Mouse (Mus musculus): ENCODE results near the gene Cav3. TPM values are rescaled to one million over a fixed set of nuclear protein-coding genes. Genes with fewer than 3 reads are reported as not detected.

The Cav3 gene
- polyA plus RNA-seq, 1 experiment from 2014 or later, result not detected

DNA sequence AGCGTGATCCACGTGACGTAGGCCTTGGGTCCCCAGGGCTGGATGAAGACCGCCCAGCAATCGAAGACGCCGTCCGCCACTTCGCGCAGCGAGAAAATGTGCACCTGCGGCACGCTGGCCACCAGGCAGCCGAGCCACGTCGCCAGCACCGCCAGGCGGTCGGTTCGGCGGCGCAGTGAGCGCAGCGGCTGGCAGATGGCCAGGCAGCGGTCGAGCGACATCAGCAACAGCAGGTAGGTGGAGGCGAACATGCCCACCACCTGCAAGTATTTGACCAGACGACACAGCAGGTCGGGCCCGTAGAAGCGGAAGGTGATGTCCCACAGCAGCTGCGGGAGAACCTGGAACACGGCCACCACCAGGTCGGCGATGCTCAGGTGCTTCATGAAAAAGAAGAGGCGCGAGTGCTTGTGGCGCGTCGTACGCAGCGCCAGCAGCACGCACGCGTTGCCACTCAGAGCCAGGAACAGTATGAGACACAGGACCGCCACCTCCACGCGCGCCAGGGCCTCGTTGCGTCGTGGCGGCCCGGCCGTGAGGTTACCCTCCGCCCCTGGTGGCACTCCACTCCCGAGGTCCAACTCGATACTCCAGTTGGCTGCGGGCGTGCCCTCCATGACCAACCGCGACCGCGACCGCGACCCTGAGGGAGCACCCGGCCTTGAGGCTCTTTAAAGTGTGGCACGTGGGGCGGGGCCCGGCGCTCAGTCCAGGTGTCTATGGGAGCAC, 30.0 kb downstream of the Cav3 start:
- Histone ChIP-seq H3K4me3 (ENCODE audit: inconsistent target) (no peak overlapping the region), H3K27ac (no peak overlapping the region)
- WGBS (ENCODE audit: missing documents), result 7% methylated on average over 72 of the region's 72 CpGs

DNA sequence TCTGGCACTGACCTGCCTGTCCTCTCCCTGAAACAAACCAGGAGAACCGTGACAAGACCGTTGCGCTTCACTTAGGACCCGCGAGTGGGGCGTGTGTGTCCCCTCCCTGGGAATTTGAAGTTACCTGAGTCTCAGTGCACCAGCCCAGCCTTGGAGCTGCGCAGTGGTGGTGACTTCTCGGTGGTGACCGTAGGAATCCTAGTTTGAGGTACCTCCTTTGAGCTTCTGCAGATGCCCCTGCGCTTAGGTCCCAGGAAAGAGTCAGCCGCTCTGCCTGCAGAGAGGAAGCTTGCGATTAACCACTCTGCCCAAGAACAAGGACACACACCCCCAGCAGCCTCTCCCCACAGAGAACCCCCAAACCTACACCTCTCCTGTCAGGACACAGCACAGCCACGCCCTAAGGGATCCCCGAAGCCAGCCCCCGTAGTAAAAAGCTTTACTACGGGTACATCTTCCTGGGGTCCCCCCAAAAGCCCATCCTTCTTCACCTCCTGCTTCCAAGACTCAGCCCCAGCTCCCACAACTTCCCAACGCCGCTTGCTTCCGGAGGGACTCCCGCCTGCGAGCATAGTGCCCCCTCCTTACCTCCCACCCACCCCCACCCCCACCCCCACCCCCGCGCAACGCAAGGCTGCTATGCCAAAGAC, 30.7 kb downstream of the Cav3 start, which contains the start of gene Oxtr:
TSS of gene Oxtr (minus strand) at position 34 of the 650 bp plus-strand sequence.
- no peaks in the 10 kb centered on the region for H3K79me2 ChIP-seq (ENCODE audit: inconsistent target)
- no peaks in the 10 kb centered on the region for H3K36me3 ChIP-seq (ENCODE audit: inconsistent target)
- H3K4me3 ChIP-seq (ENCODE audit: inconsistent target), result no peak within 1 kb of the TSS; the same call in 1 of the 2 replicates
- H3K27ac ChIP-seq, result no peak within 1 kb of the TSS
- WGBS (ENCODE audit: missing documents), result 12% methylated on average over 19 of the region's 24 CpGs

More for the DNA sequence above, 30.0 kb downstream of the Cav3 start:
- Histone ChIP-seq H3K79me2 (ENCODE audit: inconsistent target) (no peaks in the 10 kb centered on the region), H3K36me3 (ENCODE audit: inconsistent target) (no peaks in the 10 kb centered on the region)

DNA sequence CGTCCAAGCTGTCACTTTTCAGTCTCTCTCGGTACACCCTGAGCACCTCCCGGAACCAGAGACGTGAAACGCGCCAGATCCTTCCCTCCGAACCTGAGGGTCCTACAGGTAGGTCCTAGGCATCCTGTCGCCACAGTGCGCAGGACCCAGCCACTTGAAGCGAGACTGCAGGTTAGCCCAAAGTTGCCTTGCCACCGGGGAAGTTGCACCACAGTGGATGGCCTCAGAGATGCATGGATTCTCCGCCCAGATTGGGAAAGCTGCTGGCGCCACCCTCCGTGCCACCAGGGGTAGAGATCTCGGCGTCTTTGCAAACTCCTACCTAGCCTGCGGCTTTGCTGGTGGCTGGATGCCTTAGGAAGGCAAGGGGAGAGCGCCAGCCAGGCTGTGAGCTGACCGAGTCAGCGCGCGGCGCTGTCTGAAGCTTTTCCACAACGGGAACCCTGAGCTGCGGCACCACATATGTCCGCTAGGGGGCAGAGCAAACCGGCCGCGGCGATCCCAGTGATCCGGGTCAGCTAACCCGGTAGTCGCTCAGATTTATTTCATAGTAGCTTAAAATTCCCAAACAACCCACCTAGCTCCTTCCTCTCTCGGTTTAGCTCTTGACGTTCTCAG, 31.4 kb downstream of the Cav3 start:
- WGBS (ENCODE audit: missing documents), result 3% methylated on average over 35 of the region's 35 CpGs
- Histone ChIP-seq H3K36me3 (ENCODE audit: inconsistent target) (no peaks in the 10 kb centered on the region), H3K27ac (no peak overlapping the region), H3K79me2 (ENCODE audit: inconsistent target) (no peaks in the 10 kb centered on the region), H3K4me3 (ENCODE audit: inconsistent target) (no peak overlapping the region; the same call in 1 of the 2 replicates)

DNA sequence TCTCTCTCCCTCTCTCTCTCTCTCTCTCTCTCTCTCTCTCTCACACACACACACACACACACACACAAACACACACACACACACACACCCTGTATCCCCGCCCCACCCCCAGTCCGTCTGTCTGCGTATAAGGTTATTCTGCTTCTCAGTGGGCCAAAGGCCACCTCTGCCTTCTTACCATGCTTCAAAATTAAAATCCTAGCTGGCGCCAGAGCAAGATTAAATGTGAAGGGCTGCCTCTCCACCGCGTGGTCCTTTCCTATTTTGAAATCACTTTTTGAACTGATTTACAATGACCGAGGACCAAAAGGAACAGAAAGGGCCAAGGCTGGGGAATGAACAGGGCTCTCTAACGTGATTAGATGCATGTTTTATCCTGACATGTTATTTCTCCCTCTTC, 32.2 kb downstream of the Cav3 start:
- Histone ChIP-seq H3K27ac (no peak overlapping the region), H3K36me3 (ENCODE audit: inconsistent target) (no peaks in the 10 kb centered on the region), H3K4me3 (ENCODE audit: inconsistent target) (no peak overlapping the region), H3K79me2 (ENCODE audit: inconsistent target) (no peaks in the 10 kb centered on the region)
- 90% methylated on average over 7 of the region's 8 CpGs for WGBS (ENCODE audit: missing documents)

DNA sequence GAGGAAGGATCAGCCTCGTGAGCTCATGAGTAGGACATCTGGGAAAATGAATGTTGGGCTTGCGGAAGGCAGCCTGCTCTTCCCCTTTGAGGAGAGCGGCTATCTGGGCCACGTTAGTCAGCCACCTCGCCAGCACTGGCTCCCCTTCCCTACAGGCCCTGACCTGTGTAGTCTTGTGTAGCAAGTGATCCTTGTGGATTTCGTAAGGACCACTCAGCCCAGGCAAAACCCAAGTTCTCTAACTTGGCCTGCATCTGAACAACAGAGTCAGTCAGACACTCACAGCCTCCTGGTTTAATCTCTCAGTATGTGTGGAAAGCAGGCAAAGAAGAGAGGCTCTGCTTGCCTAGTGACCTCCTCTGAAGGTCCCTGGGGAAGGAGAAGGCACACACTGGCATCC, 33.4 kb downstream of the Cav3 start:
- Histone ChIP-seq H3K79me2 (ENCODE audit: inconsistent target) (no peaks in the 10 kb centered on the region), H3K36me3 (ENCODE audit: inconsistent target) (no peaks in the 10 kb centered on the region), H3K4me3 (ENCODE audit: inconsistent target) (no peak overlapping the region), H3K27ac (no peak overlapping the region)
- 93% methylated on average over 6 of the region's 6 CpGs for WGBS (ENCODE audit: missing documents)

DNA sequence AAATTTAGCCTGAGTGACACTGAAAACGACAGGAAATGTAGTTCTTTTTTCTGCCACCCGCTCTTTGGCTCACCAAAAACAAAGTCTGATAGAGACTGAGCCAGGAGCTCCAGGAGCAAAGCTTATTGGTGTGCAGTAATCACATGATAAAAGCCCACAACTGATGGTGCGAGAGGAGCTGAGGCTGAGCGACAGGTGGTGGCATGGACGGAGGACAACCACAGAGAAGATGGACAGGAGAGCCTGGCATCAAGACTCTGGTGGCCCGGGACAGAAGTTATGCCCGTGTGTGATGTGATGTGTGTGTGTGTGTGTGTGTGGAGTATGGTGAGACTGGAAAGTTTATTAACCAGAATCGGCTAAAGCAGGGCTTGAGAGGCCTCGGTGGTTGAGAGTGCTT, 34.1 kb downstream of the Cav3 start:
- H3K79me2 ChIP-seq (ENCODE audit: inconsistent target), result no peaks in the 10 kb centered on the region
- 86% methylated on average over 9 of the region's 9 CpGs for WGBS (ENCODE audit: missing documents)

DNA sequence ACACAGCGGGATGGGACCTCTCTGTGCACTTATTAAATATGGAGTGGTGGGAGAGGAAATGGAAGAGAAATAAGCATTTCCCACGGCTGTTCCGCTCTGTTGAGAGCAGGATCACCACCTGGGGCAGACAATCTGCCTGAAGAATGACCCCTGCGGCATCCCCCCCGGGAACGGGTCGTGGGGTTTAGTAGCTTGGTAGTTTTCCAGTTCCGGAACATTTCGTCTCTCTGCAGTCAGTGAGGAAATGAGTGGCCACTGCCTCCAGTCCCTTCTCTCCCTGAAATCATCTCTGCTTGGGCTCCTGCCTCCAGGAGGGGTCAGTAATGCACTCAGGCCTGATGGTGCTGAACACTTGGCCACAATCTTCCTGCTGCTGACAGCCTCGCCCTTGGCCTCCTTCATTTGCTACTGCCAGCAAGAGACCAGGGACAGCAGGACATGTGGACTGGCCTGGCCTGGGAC, 35.3 kb downstream of the Cav3 start:
- Histone ChIP-seq H3K36me3 (ENCODE audit: inconsistent target) (no peaks in the 10 kb centered on the region), H3K79me2 (ENCODE audit: inconsistent target) (no peaks in the 10 kb centered on the region), H3K27ac (no peak overlapping the region), H3K4me3 (ENCODE audit: inconsistent target) (no peak overlapping the region)
- 77% methylated on average over 10 of the region's 10 CpGs for WGBS (ENCODE audit: missing documents)

More for the DNA sequence above, 34.1 kb downstream of the Cav3 start:
- H3K27ac ChIP-seq, result no peak overlapping the region
- H3K4me3 ChIP-seq (ENCODE audit: inconsistent target), result no peak overlapping the region
- no peaks in the 10 kb centered on the region for H3K36me3 ChIP-seq (ENCODE audit: inconsistent target)

DNA sequence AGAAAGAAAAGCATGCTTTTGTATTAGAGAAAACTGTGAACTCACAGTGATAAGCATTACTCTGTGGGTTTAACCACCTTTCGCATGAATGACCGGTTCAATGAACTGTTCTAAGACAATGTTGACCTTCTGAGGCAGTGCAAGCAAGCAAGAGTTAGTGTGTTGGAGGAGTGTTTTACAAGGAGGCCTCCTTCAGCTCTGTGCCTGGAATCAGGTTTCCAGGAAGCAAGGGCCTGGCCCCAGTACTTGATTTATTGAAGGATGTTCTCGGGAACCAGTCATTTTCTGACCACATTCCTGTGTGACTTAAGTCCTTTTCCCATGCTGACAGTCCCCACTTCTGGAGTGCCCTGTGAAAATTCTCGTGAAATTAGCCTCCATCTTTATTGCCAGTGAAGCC, 35.9 kb downstream of the Cav3 start:
- no peaks in the 10 kb centered on the region for H3K79me2 ChIP-seq (ENCODE audit: inconsistent target)
- WGBS (ENCODE audit: missing documents), result 95% methylated on average over 4 of the region's 4 CpGs

DNA sequence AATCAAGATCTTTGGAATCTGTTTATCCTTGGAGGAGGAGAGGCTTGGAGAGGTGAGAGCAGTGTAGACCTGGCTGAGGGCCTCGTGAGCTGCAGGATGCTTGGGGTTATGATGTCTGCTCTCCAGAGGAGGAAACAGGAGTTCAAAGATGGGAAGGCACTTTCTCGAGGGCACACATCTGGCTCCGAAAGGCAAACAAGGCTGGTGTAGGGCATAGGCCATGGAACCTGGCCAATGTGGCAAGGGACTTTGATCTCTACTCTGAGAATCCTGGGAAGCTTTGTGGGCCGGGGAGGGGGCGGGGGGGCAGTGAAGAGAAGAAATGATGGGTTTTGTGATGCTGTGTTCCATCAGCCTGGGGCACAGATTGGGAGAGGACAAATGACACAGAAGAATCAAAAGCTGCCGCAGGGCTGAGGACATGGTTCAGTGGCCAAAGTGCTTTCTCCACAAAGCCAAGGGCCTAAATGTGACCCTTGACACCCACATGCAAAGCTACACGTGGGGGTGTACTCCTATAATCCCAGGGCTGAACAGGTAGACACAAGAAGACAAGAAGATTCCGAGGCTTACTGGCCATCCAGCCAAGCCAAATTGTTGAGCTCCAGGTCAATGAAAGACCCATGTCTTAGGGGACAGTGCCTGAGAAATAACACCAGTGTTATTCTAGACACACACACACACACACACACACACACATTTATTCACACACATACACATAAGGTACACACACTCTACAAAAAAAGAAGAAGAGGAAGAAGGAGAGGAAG, 37.2 kb downstream of the Cav3 start:
- WGBS (ENCODE audit: missing documents), result 86% methylated on average over 8 of the region's 8 CpGs
- H3K36me3 ChIP-seq (ENCODE audit: inconsistent target), result no peaks in the 10 kb centered on the region
- H3K27ac ChIP-seq, result no peak overlapping the region
- H3K4me3 ChIP-seq (ENCODE audit: inconsistent target), result no peak overlapping the region
- no peaks in the 10 kb centered on the region for H3K79me2 ChIP-seq (ENCODE audit: inconsistent target)

More for the DNA sequence above, 35.9 kb downstream of the Cav3 start:
- Histone ChIP-seq H3K4me3 (ENCODE audit: inconsistent target) (no peak overlapping the region), H3K36me3 (ENCODE audit: inconsistent target) (no peaks in the 10 kb centered on the region), H3K27ac (no peak overlapping the region)

DNA sequence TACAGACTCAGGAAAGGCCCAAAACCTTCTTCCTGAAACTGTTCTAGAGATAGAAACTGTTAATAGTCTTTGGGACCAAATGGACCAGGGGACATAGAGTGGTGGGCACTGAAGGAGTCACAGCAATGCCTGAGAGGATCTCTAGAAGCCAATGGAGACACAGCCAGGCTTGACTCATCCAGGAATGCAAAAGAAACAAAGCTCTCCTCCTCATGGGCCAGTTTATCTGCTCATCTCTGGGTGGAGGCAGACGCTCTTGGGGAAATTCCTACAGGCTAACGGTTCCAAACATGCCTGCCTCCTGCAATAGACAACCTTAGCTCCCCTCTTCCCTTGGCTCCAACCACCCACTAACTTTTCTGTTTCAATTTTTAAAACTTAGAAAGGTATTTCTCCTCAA, 38.2 kb downstream of the Cav3 start:
- no peak overlapping the region for H3K27ac ChIP-seq
- WGBS (ENCODE audit: missing documents), result 86% methylated on average over 2 of the region's 2 CpGs
- no peaks in the 10 kb centered on the region for H3K79me2 ChIP-seq (ENCODE audit: inconsistent target)
- no peaks in the 10 kb centered on the region for H3K36me3 ChIP-seq (ENCODE audit: inconsistent target)
- H3K4me3 ChIP-seq (ENCODE audit: inconsistent target), result no peak overlapping the region

DNA sequence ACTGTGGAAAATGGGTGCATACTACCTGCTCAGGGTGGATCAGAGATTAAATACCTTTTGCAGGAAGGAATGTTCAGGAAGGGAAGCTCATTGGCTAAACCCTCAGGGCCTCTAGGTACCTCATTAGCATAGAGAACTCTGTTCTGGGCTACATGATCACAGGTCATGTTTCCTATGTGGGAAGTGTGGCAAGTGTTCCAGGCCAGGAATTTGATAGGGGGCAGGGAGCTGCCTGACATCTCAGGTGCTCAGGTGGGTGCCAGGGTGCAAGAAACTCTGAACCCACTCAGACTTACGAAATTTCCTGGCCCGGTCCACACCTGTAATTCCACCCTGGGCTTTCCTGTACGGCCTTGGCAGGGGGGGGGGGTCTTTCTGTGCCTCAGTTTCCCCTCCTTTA, 39.4 kb downstream of the Cav3 start:
- no peak overlapping the region for H3K27ac ChIP-seq
- H3K4me3 ChIP-seq (ENCODE audit: inconsistent target), result no peak overlapping the region
- H3K36me3 ChIP-seq (ENCODE audit: inconsistent target), result no peaks in the 10 kb centered on the region
- 100% methylated on average over 1 of the region's 3 CpGs for WGBS (ENCODE audit: missing documents)
- no peaks in the 10 kb centered on the region for H3K79me2 ChIP-seq (ENCODE audit: inconsistent target)

DNA sequence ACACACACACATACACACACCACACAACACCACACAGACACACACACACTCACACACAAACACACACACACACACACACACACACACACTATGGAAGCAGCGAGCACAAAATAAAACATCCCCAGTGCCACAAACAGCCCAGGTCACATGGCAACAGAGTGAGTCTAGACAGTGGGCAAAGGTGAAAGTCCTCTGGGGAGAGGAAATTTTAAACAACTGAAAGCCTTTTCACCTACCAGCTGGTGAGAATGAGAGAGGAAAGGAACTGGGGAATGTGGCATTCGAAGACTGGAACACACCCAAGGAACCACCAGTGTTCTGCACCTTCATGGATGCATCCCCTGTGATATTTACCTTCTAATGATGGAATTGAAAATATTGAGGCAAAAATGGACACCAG, 40.2 kb downstream of the Cav3 start:
- WGBS (ENCODE audit: missing documents), result 89% methylated on average over 2 of the region's 2 CpGs
- H3K36me3 ChIP-seq (ENCODE audit: inconsistent target), result no peaks in the 10 kb centered on the region
- H3K79me2 ChIP-seq (ENCODE audit: inconsistent target), result no peaks in the 10 kb centered on the region
- no peak overlapping the region for H3K27ac ChIP-seq
- no peak overlapping the region for H3K4me3 ChIP-seq (ENCODE audit: inconsistent target)

DNA sequence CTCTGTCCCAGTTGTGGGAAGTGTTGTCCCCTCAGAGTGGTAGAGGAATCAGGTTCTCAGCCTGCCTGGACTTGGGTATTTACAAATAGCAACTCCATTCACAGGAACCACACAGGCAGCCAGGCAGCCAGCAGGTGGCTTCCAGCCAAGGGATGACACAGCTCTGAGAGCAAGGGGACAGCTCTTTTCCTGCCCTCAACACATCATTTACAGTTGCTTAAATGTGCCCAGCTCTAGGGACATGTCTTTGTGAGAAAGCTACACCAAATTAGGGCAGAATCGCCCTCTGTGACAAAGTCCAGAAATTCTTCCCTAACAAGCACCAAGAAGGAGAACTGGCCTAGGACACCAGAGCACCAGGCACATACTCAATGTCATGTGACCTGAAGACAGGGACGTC, 41.9 kb downstream of the Cav3 start:
- H3K36me3 ChIP-seq (ENCODE audit: inconsistent target), result no peaks in the 10 kb centered on the region
- H3K4me3 ChIP-seq (ENCODE audit: inconsistent target), result no peak overlapping the region
- WGBS (ENCODE audit: missing documents), result 85% methylated on average over 2 of the region's 2 CpGs
- H3K27ac ChIP-seq, result no peak overlapping the region
- H3K79me2 ChIP-seq (ENCODE audit: inconsistent target), result no peaks in the 10 kb centered on the region

DNA sequence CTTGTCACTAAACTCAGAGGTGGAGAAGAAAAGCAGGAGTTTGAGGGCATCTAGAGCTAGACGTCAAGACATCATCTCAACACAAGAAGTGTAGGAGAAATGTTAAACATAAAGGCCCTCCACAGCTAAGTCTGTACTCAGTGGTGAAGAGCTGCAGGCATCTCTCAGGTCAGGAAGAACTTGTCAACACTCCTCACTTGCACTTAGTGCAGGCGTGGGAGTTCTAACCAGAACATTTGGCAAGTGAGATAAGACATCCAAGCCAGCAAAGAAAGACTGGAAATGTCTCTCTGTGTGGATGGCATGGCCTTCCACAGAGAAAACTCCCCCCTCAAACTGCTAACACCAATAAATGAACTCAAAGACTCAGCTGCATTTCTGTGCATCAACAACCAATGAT, 48.3 kb downstream of the Cav3 start:
- Histone ChIP-seq H3K36me3 (ENCODE audit: inconsistent target) (no peaks in the 10 kb centered on the region), H3K79me2 (ENCODE audit: inconsistent target) (no peaks in the 10 kb centered on the region), H3K27ac (no peak overlapping the region), H3K4me3 (ENCODE audit: inconsistent target) (no peak overlapping the region)
- 61% methylated on average over 2 of the region's 2 CpGs for WGBS (ENCODE audit: missing documents)
